Mouse (Mus musculus): Measurements from ENCODE around the gene Cr2. TPM values are rescaled to one million over a fixed set of nuclear protein-coding genes. Genes with fewer than 3 reads are reported as not detected.
"Not testable (repeated sequence)": the region's sequence is repeated elsewhere in the genome, so short reads cannot be mapped to it uniquely, and the experiment has no call there.

Cr2 gene
- total RNA-seq (2021) (1 to 10 TPM in 1 of 2 experiments, not detected in 1; 1.0 TPM), polyA plus RNA-seq (2012; rRNA removed) (not detected in 2 replicates)
- long read RNA-seq: 0 reads

- peak; percentile 14 for DNase-seq
These were observed at the start of gene Cr2 for GRCm38 (mm10) chr1:195175980-195176931. Cr2 (minus strand) TSS chr1:195176716.

- no peak for DNase-seq
These were observed 45.3 kb upstream of the Cr2 start for GRCm38 (mm10) chr1:195221781-195222180.

GRCm38 (mm10) chr1:195212851-195213250 lies 36.3 kb upstream of the Cr2 start:
- not testable (repeated sequence) for DNase-seq

GRCm38 (mm10) chr1:195184746-195185145 lies 8.2 kb upstream of the Cr2 start:
- DNase-seq: no peak

- no peak for DNase-seq
These were observed 11.3 kb downstream of the Cr2 start for GRCm38 (mm10) chr1:195164996-195165755.

- no peak for DNase-seq
These were observed 44.4 kb downstream of the Cr2 start for GRCm38 (mm10) chr1:195132070-195132469.

- DNase-seq: no peak
These were observed 44.9 kb downstream of the Cr2 start for GRCm38 (mm10) chr1:195131675-195132015.

- peak; percentile 94 for DNase-seq
These were observed 45.4 kb downstream of the Cr2 start, which contains the start of gene Cr1l for GRCm38 (mm10) chr1:195130953-195131674. Cr1l (minus strand) TSS chr1:195131586.

- DNase-seq: no peak
These were observed 46.0 kb downstream of the Cr2 start for GRCm38 (mm10) chr1:195130479-195130878.

- no peak for DNase-seq
These were observed 46.6 kb downstream of the Cr2 start for GRCm38 (mm10) chr1:195129867-195130266.

- DNase-seq: no peak
These were observed 62.1 kb downstream of the Cr2 start for GRCm38 (mm10) chr1:195114414-195114813.

- DNase-seq: no peak
These were observed 62.9 kb downstream of the Cr2 start for GRCm38 (mm10) chr1:195113621-195114020.

- DNase-seq: peak; percentile 10
These were observed 75.8 kb downstream of the Cr2 start for GRCm38 (mm10) chr1:195100693-195101092.

GRCm38 (mm10) chr1:195098004-195098403 lies 78.5 kb downstream of the Cr2 start:
- no peak for DNase-seq

GRCm38 (mm10) chr1:195092220-195092720 lies 84.2 kb downstream of the Cr2 start, which contains the start of gene Cd46:
Cd46 (minus strand) TSS chr1:195092249.
- peak; percentile 90 for DNase-seq

- DNase-seq: no peak
These were observed 84.8 kb downstream of the Cr2 start for GRCm38 (mm10) chr1:195091699-195092219.

Other genes with a start within 250 kb of the Cr2 start
- 10 to 100 TPM; 36.3 to 56.0 TPM for gene Cd34, start 237.9 kb downstream of the Cr2 start, total RNA-seq (2021)
- 12.6 and 12.7 TPM in 2 replicates for gene Cd34, start 237.9 kb downstream of the Cr2 start, polyA plus RNA-seq (2012; rRNA removed)
- 1 to 10 TPM; 1.5 to 1.6 TPM for gene Cd46, start 84.5 kb downstream of the Cr2 start, total RNA-seq (2021)
- 0.19 TPM in 2 replicates for gene Cd46, start 84.5 kb downstream of the Cr2 start, polyA plus RNA-seq (2012; rRNA removed)
- 10 to 100 TPM; 83.0 to 86.5 TPM for gene Cr1l, start 45.1 kb downstream of the Cr2 start, total RNA-seq (2021)
- gene Cr1l, start 45.1 kb downstream of the Cr2 start, polyA plus RNA-seq (2012; rRNA removed): 29.4 and 50.1 TPM in 2 replicates

All from adrenal gland, adult 2 months (tissue).